Mouse (Mus musculus): ENCODE measurements around the gene Setdb1.
"Not testable (repeated sequence)": the region's sequence is repeated elsewhere in the genome, so short reads cannot be mapped to it uniquely, and the experiment has no call there.

Setdb1 gene

DNA sequence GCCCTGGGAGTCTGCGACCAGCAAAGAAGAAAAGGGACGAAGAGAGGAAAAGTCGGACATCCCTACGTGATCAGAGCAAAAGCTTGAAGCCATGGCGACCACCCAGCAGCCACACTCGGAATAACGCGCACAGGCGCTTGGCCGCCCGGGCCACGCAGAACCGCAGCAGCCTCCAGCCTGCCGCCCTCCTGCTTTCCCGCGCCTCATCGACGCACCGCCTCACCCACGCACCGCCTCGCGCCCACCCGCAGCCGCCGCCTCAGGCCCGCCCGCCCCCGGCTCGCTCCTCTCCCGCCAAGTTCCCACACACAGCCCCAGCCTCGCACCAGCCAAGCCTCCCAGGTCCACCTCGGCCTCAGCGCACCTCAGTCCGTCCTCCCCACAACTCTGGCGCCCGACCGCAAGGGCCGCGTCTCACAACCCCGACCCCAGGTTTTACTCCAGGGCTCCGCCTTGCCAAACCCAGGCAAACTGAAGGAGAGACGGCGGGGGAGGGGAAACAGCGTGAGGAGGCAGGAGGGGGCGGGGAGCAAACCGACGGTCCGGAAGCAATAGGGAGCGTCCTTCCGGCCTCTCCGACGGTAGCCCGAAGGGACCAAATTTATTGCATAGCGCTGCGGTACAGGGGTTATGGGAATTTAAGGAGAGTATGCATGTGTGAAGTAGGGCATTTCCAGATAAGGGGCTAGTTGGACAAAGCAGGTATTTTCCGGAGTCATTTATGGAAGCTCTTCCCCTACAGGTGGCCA lies at the start of gene Setdb1:
Gene Setdb1 (minus strand): TSS at position 502 of the 749 bp plus-strand sequence.
- peak; percentile 98 for DNase-seq (ENCODE audit: low spot score)

DNA sequence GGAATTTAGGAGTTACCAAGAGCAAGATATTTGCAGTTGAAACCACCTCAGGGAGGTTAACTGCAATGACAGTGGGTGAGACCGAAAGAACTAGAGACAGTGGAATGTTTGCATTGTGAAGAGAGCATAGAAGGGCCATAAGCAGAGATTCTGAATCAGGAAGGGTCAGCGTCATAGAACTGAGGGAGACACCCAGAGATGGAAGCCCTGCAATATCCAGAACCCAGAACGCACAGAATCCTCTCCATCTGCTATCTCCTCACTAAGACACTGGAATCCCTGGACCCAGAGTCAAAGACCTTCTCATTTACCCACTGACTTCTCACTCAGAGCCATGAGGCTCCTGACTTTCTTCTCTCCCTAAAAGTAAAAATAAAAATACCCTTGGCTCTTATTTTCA lies 45.7 kb upstream of the Setdb1 start, which contains the start of gene 4930558C23Rik:
Gene 4930558C23Rik (minus strand): TSS at position 101 of the 400 bp plus-strand sequence.
- no peak for DNase-seq (ENCODE audit: low spot score)

DNA sequence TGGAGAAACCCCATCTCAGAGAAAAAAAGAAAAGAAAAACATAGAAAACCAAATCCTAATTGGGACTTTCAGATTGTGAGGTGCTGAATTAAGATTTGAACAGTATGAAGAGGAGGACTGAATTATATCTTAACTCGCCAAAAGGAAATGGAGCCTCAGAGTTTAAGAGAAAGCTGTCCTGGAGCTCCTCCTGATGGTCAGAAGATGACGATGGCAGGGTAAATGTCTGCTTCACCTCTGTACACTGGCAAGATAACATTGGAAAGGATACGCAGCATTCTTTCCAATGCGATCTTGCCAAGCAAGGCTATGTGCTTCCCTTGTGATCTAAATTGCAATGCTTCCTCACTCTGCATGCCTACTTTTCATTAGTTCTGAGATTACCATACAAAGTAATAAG lies 37.4 kb upstream of the Setdb1 start:
- no peak for DNase-seq (ENCODE audit: low spot score)

- DNase-seq (ENCODE audit: low spot score) = no peak
Observed at GRCm38 (mm10) chr3:95385401-95386075, 28.5 kb upstream of the Setdb1 start.

GRCm38 (mm10) chr3:95373208-95373607 lies 16.2 kb upstream of the Setdb1 start:
- no peak for DNase-seq (ENCODE audit: low spot score)

DNA sequence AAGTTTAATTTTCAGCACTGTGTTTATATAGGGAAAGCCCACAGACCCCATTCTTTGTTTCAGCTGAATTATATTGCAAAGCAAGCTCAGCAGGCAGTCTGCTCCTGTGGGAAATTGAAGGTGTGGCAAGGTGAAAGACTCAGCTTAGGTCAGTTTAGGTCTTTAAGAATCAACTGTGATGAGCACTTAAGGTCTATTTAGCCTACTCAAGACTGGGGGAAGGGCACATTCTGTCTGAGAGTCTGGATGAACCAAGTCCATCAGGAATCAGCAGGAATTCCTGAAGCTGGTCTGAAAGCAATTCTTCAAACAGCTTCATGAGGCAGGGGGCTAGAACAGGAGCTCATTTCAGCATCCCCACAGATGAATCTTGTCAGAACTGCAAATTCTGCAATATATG lies 13.1 kb upstream of the Setdb1 start:
- DNase-seq (ENCODE audit: low spot score) = no peak

DNA sequence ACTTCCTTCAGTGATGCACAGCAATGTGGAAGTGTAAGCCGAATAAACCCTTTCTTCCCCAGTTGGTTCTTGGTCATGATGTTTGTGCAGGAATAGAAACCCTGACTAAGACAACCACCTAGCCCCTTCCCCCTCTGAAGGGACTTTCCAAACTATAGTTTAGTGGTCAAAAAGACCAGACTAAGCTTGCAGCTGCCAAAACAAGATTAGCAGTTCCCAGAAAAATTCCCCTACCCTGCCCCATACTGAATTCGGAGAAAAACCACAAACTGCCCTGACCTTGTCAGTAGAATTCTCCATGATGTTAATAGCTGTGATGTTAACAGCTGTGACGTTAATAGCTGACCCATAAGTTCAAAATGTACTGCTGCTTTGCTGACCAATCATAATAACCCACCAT lies 3.3 kb upstream of the Setdb1 start:
- DNase-seq (ENCODE audit: low spot score) = not testable (repeated sequence)

DNA sequence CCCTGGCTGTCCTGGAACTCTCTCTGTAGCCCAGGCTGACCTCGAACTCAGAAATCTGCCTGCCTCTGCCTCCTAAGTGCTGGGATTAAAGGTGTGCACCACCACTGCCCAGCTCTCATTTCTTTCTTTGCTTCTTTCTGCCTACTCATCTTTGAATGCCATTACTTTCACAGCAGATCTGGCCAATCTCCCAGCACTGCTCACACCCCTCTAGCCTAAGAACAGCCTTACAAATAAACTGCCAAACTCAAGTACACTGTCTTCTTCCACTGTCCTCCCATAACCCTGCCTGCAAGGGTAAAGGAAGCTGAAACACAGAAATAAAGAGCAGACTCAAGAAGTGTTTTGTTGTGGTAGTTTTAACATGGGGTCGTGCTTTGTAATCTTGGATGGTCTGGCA lies 744 bp upstream of the Setdb1 start:
- no peak for DNase-seq (ENCODE audit: low spot score)

DNA sequence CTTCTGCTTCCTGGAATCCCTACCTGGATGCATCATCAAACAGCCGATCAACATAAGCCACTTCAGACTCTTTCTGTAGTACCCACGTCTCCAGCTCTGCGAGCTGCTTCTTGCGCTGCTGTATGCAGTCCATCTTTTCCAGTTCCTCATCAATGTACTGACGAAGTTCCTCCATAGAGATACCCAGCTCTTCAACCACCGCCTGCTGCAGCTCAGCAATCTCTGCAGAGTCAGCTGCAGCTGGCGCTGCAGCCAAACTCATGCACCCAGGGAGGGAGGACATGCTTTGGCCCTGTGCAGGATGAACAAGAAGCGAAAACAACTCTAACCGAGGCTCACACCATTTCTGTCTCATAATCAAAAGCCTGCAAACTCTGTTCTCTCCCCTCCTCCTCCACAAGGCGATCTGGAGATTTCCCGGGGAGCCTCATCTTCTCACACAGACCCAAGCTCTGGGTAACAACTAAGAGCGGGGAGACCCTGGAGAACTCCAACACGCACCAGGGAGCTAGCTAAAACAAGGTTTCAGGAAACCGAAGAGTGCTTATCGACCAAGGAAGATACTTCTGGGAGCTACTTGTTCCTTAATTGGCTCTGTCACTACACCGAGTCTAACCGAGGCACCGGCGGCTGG lies 974 bp downstream of the Setdb1 start:
- not testable (repeated sequence) for DNase-seq (ENCODE audit: low spot score)

DNA sequence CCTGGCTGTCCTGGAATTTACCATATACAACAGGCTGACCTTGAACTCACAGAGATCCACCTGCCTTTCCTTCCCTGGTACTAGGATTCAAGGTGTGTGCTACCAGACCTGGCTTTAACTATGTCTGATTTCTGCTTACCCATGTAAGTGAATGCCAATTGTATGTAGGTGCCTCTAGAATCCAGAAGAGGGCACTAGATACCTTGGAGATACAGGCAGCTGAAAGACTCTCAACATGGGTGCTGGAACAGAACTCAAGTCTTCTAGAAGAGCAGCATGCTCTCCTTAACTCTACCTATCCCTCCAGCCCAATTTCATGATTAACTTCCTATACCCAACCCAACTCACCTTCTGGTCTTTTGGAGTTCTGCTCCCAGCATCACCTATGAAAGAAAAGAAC lies 7.5 kb downstream of the Setdb1 start:
- DNase-seq (ENCODE audit: low spot score) = peak; percentile 44

DNA sequence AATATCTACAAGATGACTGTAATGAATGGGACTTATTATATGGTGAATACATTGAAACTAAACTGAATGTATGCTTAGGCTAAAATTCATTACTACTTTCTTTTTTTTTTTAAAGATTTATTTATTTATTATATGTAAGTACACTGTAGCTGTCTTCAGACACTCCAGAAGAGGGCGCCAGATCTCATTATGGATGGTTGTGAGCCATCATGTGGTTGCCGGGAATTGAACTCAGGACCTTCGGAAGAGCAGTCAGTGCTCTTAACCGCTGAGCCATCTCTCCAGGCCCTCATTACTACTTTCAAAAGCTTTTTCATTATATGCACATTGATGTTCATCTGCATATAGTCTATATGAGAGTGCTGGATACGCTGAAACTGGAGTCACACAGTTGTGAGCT lies 8.7 kb downstream of the Setdb1 start:
- not testable (repeated sequence) for DNase-seq (ENCODE audit: low spot score)

- DNase-seq (ENCODE audit: low spot score) = no peak
Observed at GRCm38 (mm10) chr3:95346454-95346853, 10.5 kb downstream of the Setdb1 start.

- DNase-seq (ENCODE audit: low spot score) = not testable (repeated sequence)
Observed at GRCm38 (mm10) chr3:95343356-95344000, 13.5 kb downstream of the Setdb1 start.

- DNase-seq (ENCODE audit: low spot score) = no peak
Observed at GRCm38 (mm10) chr3:95338251-95338650, 18.8 kb downstream of the Setdb1 start.

GRCm38 (mm10) chr3:95337345-95337744 lies 19.7 kb downstream of the Setdb1 start:
- DNase-seq (ENCODE audit: low spot score) = no peak

DNA sequence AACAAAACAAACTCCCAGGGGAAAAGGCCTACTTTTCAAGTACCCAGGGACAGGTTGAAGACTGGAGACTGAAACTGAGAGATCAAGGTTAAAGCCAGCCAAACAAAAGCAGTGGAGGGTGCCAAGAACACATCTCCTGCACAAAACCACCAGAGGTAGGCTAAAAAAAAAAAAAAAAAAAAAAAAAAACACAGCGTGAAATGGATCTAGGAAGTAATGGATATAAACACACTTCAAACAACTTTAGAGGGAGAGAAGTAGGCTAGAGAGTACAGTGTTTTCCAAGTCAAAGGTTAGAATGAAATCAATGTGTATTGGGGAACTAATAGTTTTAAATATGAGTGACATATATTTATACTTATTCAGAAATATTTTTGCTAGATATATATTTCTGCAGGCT lies 25.5 kb downstream of the Setdb1 start:
- DNase-seq (ENCODE audit: low spot score) = no peak

- no peak for DNase-seq (ENCODE audit: low spot score)
Observed at GRCm38 (mm10) chr3:95328803-95329404, 28.1 kb downstream of the Setdb1 start.

DNA sequence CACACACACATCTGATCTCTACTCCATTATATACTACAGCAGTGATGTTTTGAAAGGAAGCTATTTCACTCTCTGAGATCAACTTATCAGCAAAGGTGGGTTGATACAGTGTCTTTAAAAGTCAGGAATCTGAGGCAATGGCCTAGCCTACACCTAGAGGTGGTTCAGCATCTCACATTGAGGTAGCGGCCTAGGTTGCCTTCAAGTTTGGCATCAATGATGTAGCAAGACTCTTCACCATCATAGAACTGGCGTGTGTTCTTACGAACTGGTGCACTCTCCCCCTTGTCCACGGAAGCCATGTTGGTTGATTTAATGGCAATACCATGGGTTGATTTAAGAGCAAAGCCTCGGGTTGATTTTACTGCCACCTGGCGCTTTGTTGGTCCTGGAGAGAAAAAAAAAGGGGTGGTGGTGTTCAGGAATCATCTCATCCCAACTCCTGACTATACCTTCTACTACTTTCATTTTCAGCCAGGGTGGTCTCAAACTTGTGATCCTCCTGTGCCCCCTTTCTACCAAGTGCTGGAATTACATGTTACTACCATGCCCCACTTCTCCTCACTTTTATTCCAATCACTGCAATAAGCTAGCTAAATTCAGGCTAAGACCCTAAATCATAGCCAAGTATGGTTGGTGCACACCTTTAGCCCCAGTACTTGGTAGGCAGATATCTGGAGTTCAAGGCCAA lies 32.4 kb downstream of the Setdb1 start:
- no peak for DNase-seq (ENCODE audit: low spot score)

DNA sequence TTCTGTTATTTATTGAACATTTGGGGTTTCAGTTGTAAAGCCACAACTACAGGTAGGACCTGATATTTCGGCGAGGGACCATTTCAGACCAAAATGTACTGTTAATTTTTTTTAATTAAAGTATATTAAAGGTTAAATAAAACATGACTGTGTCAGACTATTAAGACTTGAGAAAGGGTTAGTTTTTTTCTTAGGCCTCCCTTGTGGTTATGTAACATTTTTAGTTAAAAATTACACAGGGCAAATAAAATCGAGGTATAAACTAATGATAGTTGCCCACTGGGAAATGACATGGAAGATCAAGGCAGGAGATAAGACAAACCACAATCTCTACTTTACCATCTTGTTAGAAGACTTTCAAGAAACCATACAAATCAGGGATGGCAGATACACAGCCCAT lies 33.6 kb downstream of the Setdb1 start:
- no peak for DNase-seq (ENCODE audit: low spot score)

DNA sequence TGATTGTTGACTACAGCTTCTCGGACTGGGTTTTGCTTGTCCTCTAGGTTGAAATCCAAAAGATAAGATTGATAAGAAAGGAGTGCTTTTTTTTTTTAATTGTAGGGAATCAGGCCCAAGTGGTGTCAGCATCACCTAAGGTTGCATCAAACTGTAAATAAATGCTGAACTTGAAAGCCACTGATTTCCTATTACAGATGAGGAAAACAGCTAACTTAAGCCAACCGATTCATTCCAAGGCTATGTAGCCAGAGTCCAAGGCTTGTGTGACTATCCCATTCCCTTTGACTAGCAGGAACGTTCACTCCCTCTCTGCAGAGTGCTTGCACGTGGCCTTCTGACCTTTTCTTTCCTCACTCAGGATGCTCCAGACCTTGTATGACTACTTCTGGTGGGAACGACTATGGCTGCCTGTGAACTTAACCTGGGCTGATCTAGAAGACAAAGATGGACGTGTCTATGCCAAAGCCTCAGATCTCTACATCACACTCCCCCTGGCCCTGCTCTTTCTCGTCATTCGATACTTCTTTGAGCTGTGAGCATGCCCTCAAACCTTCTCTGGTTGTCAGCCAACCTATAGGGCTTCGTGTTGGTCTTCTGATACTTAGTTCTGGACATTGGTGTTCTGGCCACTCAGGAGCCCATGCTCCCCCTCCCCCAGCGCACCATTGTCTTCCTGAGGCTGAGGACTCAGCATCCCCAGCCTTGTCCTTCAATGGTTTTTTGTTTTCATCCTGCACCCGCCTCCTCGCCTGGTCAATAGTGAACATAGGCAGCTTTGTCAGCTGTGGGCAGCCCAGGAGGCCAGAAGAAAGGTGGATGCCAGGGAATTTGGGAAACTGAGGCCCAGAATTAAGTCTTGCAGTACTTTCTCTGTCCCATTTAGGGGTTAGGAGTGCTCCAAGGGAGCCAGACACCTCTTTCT lies 37.0 kb downstream of the Setdb1 start:
- DNase-seq (ENCODE audit: low spot score) = no peak
